Mouse (Mus musculus) olfactory bulb, adult 2 months (tissue): ENCODE results near the gene Hoxb1.

Experiments
- CTCF ChIP-seq: fragments of 200-500 bp; IDR thresholded peaks from 2 replicates; pipeline ENCODE4 v1.5.1; 2012; ENCODE audit warnings: low read depth, mild to moderate bottlenecking, low read length, moderate library complexity; ENCODE audit not compliant: insufficient read depth
- POLR2A ChIP-seq: fragments of 200-500 bp; IDR thresholded peaks from 2 replicates; pipeline ENCODE4 v1.6.1; 2012; ENCODE audit warnings: mild to moderate bottlenecking, low read depth, low read length, moderate library complexity; ENCODE audit not compliant: insufficient read depth

- TF ChIP-seq POLR2A (no peak), CTCF (no peak)
These were observed 31.4 kb downstream of the Hoxb1 start for GRCm38 (mm10) chr11:96396772-96397626.
